Mouse (Mus musculus) CH12F3 (cell line): ENCODE results near the gene Snrpg.

Experiments used
- in situ Hi-C: fragments of 300-500 bp; cut with MboI; formaldehyde crosslinking; loops from 2 replicates; pipeline ENCODE4 v1.14.3; 2020; ENCODE audit warnings: low sequenced_read_pairs

The Snrpg gene

DNA sequence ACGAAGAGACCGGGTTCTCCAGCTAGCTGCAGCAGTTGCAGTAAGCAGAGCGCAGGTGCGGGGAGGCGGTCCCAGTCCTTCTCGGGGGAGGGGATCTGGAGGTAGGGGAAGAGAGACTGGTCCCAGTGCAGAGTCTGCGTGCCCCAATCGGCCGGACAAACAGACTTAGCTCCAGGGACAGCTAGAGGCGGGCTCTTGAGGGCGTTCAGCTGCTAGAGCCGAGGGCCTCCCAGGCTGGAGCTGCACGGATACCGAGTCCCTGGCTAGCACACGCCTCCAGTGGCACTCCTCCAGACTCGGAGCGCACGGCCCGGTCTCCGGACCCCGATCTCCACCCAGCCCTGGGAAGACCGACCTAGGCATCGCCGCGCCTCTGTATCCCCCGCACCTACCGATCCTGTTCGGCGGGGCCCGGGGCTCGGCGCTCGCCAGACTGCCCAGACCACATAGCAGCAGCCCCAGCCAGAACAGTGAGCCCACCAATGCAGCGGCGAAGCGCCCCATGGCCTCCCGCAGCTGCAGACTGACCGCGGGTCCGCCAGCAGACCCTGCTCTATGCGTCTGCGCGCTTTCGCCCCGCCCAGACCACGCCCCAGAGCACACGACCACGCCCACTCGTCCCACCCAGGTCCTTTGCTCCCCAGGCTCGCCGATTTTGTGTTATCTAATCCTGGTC, 25.6 kb downstream of the Snrpg start, which contains the start of gene Pcyox1:
Gene Pcyox1 (minus strand): TSS at position 574 of the 676 bp plus-strand sequence.
- in situ Hi-C loops: no loop called here

DNA sequence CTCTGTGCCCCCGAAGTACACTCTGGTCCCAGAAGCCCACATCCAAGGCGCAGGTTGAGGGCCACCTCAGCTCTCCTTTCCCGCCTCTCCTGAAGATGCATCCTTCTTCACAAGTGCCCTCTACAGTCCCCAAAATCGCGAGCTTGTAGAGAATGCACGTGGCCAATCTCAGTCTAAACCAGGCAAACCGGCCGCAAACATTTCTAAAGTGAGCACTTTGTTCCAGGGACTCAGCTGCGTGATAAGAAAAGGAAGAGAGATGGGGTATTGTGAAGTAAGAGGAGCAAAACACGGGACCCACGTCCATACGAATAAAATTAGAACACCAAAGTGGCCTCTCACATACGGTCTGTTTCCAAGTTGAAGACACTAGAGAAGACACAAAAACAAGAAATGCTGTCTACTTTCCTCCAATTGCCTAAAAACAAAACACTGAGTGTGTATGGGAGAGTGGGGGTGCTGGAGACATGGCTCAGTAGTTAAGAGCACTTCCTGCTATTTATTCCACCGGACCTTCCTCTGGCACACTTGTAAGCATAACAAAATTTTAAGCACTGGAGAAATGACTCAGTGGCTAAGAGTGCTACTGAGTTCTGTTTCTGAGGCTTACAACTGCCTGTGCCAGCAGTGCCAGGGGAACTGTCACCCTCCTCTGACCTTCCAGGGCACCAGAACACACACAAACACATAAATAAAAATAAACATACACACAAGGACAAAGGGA, 26.3 kb downstream of the Snrpg start:
- in situ Hi-C loops: no loop called here

DNA sequence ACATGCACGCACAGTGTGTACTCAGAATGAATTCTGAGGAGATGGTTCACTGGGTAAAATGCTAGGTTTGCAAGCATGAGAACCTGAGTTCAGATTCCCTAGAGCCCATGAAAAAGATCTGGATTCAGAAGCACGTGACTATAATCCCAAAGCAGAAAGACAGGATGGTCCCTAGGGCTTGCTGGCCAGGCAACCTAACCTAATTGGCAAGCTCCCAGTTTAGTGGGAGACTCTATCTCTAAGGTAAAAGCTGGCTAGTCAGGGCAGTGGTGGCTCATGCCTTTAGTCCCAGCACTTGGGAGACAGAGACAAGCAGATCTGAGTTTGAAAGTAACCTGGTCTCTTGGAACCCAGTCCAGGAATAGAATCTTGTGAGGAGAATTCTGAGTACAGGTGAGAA, 27.9 kb downstream of the Snrpg start:
- in situ Hi-C loops: no loop called here

DNA sequence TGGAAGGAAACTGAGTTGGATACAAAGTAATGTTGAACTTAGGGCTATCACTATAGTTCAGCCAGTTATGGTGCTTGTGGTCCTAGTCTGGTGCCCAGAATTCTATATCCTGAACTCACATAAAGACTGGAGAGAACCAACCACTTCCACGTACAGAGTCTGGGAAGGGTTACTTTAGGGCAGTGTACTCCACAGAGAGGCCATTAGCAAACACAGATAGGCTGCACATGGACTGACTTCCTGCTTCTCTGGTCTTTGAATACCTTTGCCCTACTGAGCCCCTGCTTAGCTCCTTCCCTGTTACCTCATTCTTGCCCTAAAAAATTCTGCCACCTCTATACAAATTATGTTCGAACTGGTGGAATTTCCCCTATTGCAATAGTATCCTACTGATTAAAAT, 28.9 kb downstream of the Snrpg start:
- in situ Hi-C loops: no loop called here

DNA sequence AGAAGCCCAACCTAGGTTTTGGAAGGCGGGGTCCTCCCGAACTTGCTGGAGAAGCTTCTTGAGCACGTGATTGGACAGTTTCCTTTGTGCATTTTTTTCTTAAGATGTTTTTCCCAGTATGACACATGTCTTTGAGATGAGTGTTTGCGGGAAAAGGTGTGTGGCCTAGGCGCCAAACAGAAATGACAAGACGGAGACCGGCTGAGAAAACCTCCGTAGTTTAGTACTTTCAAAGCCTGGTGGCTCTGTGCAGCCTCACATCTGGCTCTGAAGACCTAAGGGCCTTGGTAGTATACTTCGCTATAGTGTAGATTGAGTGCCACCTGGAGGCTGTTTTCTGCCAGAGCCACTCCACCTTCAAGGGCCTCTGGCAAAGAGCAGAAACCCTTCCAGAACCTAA, 29.9 kb downstream of the Snrpg start:
- in situ Hi-C loops: no loop called here

DNA sequence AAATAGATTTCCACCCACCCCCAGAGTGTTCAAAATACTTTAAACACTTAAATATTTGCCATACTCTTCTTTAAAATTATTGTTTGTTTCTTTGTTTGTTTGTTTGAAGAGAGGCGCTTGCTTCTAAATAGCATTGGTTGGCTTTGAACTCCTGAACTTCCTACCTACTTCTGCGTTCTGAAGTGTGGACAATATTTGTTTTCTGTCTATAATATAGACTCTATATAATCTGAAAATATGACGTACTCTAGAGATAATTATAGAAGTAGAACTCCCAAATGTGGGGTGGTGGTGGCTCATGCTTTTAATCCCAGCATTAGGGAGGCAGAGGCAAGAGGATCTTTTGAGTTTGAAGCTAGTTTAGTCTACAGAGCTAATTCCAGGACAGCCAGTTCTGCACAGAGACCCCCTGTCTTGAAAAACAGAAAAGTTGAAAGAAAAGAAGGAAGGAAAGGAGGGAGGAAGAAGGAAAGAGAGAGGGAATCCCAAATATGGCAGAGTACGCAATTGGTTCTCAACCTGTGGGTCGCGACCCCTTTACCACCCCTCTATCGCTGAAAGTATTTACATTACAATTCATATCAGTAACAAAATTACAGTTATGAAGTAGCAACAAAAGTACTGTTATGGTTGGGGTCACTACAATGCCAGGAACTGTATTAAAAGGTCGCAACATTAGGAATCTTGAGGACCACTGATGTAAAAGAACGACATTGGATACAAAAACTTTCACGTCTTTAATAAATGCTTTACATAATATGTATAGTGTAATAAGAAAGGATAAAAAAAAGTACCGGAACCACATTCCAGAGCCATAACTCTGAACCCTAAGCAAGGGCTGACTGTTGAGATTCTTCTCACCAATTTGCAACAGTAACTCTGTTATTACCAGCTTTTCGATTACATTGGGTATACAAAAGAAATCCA, 31.8 kb downstream of the Snrpg start:
- in situ Hi-C loops: no loop called here

DNA sequence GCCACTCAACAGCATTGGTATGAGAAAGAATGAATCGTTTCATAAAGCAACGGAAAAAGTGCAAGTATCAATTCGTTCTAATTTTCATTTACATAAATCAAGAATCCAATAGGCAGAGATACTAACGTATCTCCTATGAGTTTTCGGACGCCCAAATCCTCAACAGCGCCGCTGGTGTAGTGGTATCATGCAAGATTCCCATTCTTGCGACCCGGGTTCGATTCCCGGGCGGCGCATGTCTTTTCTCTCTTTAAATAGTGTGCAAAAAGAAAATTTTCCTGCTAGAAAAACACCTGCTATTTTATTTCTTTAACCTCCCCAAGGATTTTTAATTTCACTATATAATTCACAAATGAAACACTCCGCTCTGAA, 32.6 kb downstream of the Snrpg start:
- in situ Hi-C loops: no loop called here

DNA sequence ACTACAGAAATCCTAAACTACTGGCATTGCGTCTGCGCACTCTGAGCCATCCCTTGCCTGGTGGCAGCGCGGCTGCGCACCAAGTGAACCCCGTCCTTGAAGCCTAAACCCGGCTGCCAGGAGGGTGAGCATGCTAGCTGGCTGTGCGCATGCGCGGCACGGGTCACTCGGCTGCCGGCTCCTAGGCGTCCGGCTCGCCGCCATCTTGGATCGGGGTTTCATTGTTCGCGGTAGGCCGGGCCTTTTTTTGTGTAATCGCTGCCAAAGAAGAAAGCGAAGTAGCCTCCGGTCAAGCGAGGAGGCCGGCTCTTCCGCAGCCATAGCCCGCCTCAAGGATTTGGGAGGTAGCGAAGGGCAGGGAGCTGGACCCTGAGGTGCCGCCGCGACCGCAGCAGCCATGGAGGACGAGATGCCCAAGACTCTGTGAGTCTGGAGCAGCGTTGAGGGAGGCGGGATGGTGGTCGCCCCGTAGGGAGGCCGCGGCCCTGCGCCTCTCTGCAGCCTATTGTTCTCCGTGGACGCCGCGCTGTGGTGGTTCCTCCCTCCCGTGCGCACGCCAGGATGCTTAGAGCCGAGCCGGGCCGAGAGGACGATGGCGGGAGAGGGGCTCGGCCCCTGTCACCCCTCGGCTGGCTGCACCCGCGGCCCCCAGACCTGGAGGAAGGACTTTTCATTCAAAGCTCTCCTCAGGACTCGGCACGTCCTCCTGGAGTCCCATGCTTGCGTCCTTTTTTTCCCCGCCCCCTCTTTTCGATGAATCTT, 33.2 kb downstream of the Snrpg start, which contains the start of gene Tia1:
Gene Tia1 (plus strand): TSS at position 120 of the 762 bp plus-strand sequence.
- in situ Hi-C loops: no loop called here

DNA sequence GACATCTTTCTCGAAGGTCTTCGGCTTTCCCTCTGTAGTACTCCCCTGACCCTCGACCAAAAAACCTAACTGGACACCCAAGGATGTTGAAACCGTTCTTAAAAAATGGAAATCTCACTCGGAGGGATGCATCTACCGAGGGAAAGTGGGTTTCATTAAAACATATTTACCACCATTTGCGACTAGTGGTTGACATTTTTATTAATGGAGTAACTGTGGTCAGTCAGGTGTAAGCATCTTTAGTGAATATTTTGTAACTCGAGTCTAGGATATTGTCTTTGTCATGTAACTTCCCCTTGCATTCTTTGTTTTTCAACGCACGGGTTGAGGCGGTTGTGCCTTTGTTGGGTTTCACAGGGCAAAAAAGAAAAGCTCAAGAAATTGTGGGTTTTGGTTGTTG, 33.9 kb downstream of the Snrpg start:
- in situ Hi-C loops: no loop called here

DNA sequence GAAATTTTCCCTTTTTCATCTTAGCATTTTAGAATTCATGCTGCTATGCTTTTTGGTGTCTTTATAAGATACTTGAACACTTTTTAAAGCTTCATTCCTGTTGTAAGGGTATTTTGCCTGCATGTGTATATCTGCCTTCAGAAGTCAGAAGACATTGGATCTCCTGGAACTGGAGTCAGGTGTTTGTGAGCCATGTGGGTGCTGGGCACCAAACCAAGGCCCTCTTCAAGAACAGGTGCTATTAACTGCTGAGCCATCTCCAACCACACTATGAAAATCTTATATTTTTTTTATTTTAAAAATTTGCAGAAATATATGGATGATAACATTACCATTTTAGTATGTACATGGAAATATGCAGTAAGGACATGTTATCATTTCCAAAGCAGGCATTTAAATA, 35.2 kb downstream of the Snrpg start:
- in situ Hi-C loops: no loop called here

DNA sequence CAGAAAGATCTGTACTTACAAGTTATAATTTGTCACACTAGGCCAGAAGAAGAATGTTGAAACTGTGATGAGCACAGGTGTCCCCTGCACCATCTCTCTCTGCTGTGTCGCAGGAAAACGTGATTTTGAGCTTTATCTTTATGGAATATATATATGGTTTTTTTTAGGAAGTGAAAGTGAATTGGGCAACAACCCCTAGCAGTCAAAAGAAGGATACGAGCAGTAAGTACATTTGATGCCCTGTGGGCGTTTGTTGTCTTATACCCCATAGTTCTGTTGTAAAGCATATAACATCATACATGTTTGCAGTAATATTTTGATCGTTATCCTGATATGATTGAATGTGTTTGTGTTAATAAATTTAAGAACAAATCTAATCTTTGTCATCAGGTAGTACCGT, 47.6 kb downstream of the Snrpg start:
- in situ Hi-C loops: no loop called here

DNA sequence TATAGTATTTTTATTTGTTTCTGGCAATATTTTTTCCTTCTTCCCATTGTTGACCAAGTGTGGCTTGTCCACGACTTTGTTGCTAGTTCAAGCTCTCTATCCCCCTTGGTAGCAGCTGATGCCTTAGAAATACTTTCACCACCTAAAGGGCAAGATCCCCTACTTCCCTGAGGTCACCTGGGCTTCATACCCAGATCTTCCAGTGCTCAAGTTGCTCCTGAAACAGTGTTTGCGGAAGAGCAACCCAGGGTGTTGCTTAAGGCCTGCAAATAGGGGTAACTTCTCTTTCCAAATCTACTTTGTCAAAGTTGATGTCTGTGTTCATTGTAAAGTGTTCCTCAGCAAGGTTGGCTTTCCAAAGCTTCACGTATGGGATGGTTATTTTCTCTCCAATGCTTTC, 48.1 kb downstream of the Snrpg start:
- in situ Hi-C loops: no loop called here

DNA sequence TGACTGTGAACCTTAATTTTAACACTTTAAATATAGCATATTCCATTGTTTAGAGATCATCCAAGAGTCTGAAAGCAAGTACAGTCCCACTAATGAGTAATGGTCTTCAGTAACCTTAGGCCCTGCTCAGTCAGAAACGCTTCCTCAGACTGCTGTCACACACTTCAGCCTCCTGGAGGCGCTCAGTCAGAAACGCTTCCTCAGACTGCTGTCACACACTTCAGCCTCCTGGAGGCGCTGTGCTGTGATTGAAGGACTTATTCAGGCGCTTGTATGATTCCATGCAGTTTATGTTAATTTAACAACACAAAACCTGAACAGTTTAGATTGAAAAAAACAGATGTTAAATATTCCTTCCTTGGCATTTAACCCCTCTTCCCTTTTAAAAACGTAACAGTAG, 49.4 kb downstream of the Snrpg start:
- in situ Hi-C loops: no loop called here

DNA sequence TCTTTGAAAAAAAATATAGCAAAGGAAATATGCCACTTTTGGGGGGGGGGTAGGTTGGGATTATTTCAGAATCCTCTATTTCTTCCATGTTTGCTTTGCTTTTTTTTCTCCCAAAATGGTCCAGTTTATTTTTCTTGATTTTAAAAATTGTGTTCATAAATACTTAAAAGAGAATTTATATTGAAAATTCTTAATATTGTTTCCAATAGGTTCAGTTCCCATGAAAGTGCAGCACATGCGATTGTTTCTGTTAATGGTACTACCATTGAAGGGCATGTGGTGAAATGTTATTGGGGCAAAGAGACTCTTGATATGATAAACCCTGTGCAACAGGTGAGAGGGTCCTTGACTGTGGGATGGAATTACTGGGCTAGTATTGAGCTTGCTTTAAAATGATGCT, 55.3 kb downstream of the Snrpg start, which contains the start of gene Gm44790:
Gene Gm44790 (plus strand): TSS at position 301 of the 400 bp plus-strand sequence.
- in situ Hi-C loops: no loop called here
